Comparison of ENCODE assay signal across 19 mouse cellular contexts in genomic region chr17:84282388-84283280, GRCm38 (mm10).
DNase-seq lines count a peak whose midpoint lies in the region; ATAC-seq lines count a peak whose summit lies in the region.
"Had no signal": no experiment of that assay in that cellular context is flagged by ENCODE, and none has a peak within 500 bp of the region (broad histone marks: within the 10 kb centered on the region; RNA-seq: fewer than 3 reads in every experiment).

No protein-coding gene starts in this region.

- DNase-seq in frontal cortex, postnatal 10 days (ENCODE audit: low spot score in 2 of 2): no peak
- no peak for DNase-seq in limb, embryonic 10.5 days (ENCODE audit: low spot score)
- no peak for DNase-seq in intestine, embryonic 14.5 days (ENCODE audit: low spot score)
- no peak for DNase-seq in yolk sac, embryonic 10.5 days (ENCODE audit: low spot score)
- DNase-seq: adrenal gland, adult 8-10 months; cerebellum, adult 9-10 months; kidney, adult 2 months; kidney, postnatal 25 days; liver, postnatal 0 days; right cerebral cortex, postnatal 25 days had no signal

- peak; percentile 69 for ATAC-seq in frontal cortex, adult (ENCODE audit: low TSS enrichment)
- no peak for ATAC-seq in limb, embryonic 12.5 days (ENCODE audit: insufficient number of reproducible peaks, insufficient read depth, low FRiP score, low TSS enrichment, low read depth)
- no peak for ATAC-seq in intestine, embryonic 14.5 days (replicated peaks; ENCODE audit: low FRiP score, low TSS enrichment, low read depth)
- peak; percentile 28; the same call in 1 of the 2 replicates for ATAC-seq in stomach, embryonic 15.5 days (ENCODE audit: insufficient read depth, low FRiP score, low read depth)
- ATAC-seq: forebrain, embryonic 13.5 days; liver, postnatal 0 days; Patski had no signal

- 86% methylated on average over 8 of the region's 8 CpGs for WGBS in limb, embryonic 12.5 days
- 87% methylated on average over 8 of the region's 8 CpGs for WGBS in limb, embryonic 10.5 days
- 46% methylated on average over 8 of the region's 8 CpGs for WGBS in intestine, embryonic 14.5 days
- 52% methylated on average over 8 of the region's 8 CpGs for WGBS in stomach, embryonic 15.5 days

- no peaks in the 10 kb centered on the region for H3K27me3 ChIP-seq in limb, embryonic 12.5 days
- H3K27me3 ChIP-seq in limb, embryonic 10.5 days (ENCODE audit: low read depth, poor library complexity, severe bottlenecking): no peaks in the 10 kb centered on the region
- H3K27me3 ChIP-seq in intestine, embryonic 14.5 days (replicated peaks; ENCODE audit: control insufficient read depth, insufficient read depth, low read length): no peaks in the 10 kb centered on the region
- H3K27me3 ChIP-seq in stomach, embryonic 15.5 days (replicated peaks): no peaks in the 10 kb centered on the region
- H3K27me3 ChIP-seq: forebrain, embryonic 13.5 days; heart, embryonic 13.5 days; limb, embryonic 13.5 days; Patski had no signal

- H3K4me3 ChIP-seq in limb, embryonic 12.5 days (replicated peaks): no peak overlapping the region
- H3K4me3 ChIP-seq in limb, embryonic 10.5 days: no peak overlapping the region
- H3K4me3 ChIP-seq in intestine, embryonic 14.5 days (ENCODE audit: low read depth, low read length): no peak overlapping the region
- no peak overlapping the region for H3K4me3 ChIP-seq in stomach, embryonic 15.5 days (replicated peaks)
- H3K4me3 ChIP-seq: erythroblast, embryonic 14.5 days; forebrain, embryonic 13.5 days; heart, embryonic 13.5 days; limb, embryonic 13.5 days had no signal

- 0 out of 2 replicates have a peak overlapping the region, but pooled peaks have one; percentile 18 for H3K27ac ChIP-seq in limb, embryonic 12.5 days
- no peak overlapping the region for H3K27ac ChIP-seq in limb, embryonic 10.5 days
- peak overlapping the region; percentile 51 for H3K27ac ChIP-seq in intestine, embryonic 14.5 days (ENCODE audit: low read depth)
- peak overlapping the region; percentile 82 for H3K27ac ChIP-seq in stomach, embryonic 15.5 days
- H3K27ac ChIP-seq: forebrain, embryonic 13.5 days; heart, embryonic 13.5 days; hindbrain, embryonic 14.5 days; limb, embryonic 13.5 days had no signal

- H3K36me3 ChIP-seq in limb, embryonic 12.5 days: no peaks in the 10 kb centered on the region; the same call in 1 of the 2 replicates
- peaks cover 9% of the 10 kb centered on the region; the same call in 1 of the 2 replicates for H3K36me3 ChIP-seq in limb, embryonic 10.5 days
- no peaks in the 10 kb centered on the region for H3K36me3 ChIP-seq in intestine, embryonic 14.5 days (ENCODE audit: control insufficient read depth, insufficient read depth, low read length)
- no peaks in the 10 kb centered on the region for H3K36me3 ChIP-seq in stomach, embryonic 15.5 days

- no peak overlapping the region for H3K4me2 ChIP-seq in limb, embryonic 12.5 days
- no peak overlapping the region for H3K4me2 ChIP-seq in intestine, embryonic 14.5 days (ENCODE audit: low read length)
- H3K4me2 ChIP-seq in stomach, embryonic 15.5 days: no peak overlapping the region
- H3K4me2 ChIP-seq: forebrain, embryonic 13.5 days; heart, embryonic 13.5 days; hindbrain, embryonic 14.5 days; limb, embryonic 13.5 days had no signal

- H3K9ac ChIP-seq in limb, embryonic 12.5 days (replicated peaks): no peak overlapping the region
- H3K9ac ChIP-seq in intestine, embryonic 14.5 days (ENCODE audit: low read length): no peak overlapping the region
- no peak overlapping the region for H3K9ac ChIP-seq in stomach, embryonic 15.5 days
- H3K9ac ChIP-seq: forebrain, embryonic 13.5 days; heart, embryonic 13.5 days; hindbrain, embryonic 14.5 days; limb, embryonic 13.5 days; liver, postnatal 0 days had no signal

- H3K9me3 ChIP-seq in limb, embryonic 12.5 days: 0 out of 2 replicates have a peak, but pooled peaks cover 2% of the 10 kb centered on the region
- H3K9me3 ChIP-seq in limb, embryonic 10.5 days (replicated peaks): no peaks in the 10 kb centered on the region
- peaks cover 6% of the 10 kb centered on the region; the same call in 1 of the 2 replicates for H3K9me3 ChIP-seq in intestine, embryonic 14.5 days (ENCODE audit: control insufficient read depth, low read length)
- H3K9me3 ChIP-seq in stomach, embryonic 15.5 days: no peaks in the 10 kb centered on the region
- H3K9me3 ChIP-seq: forebrain, embryonic 13.5 days; limb, embryonic 13.5 days had no signal

- H3K4me1 ChIP-seq in limb, embryonic 12.5 days (replicated peaks): peaks cover 23% of the 10 kb centered on the region
- H3K4me1 ChIP-seq in limb, embryonic 10.5 days: peaks cover 16% of the 10 kb centered on the region; the same call in 1 of the 2 replicates
- peaks cover 43% of the 10 kb centered on the region for H3K4me1 ChIP-seq in intestine, embryonic 14.5 days (replicated peaks; ENCODE audit: control insufficient read depth, insufficient read depth, low read length)
- H3K4me1 ChIP-seq in stomach, embryonic 15.5 days: peaks cover 17% of the 10 kb centered on the region
- H3K4me1 ChIP-seq: forebrain, embryonic 13.5 days had no signal

Comparison
In these comparisons a context has a peak if more than half of its experiments do, and no peak if none do; other contexts are left out.
1. ATAC-seq: peak in frontal cortex, adult (single experiment) and stomach, embryonic 15.5 days (single experiment); none in limb, embryonic 12.5 days (single experiment) and intestine, embryonic 14.5 days (single experiment).